Mouse (Mus musculus) cerebellum, adult 2 months (tissue): ENCODE results near the gene Glra1.

Source experiments
- CTCF ChIP-seq: fragments of 200-500 bp; IDR thresholded peaks from 2 replicates; pipeline ENCODE4 v1.5.1; 2011; ENCODE audit warnings: low read depth, mild to moderate bottlenecking, control low read depth, low read length, moderate library complexity, borderline replicate concordance; ENCODE audit not compliant: insufficient read depth
- POLR2A ChIP-seq: fragments of 200-500 bp; IDR thresholded peaks from 2 replicates; pipeline ENCODE4 v1.6.1; 2011; ENCODE audit warnings: low read length, control low read depth, borderline replicate concordance; ENCODE audit not compliant: insufficient read depth

- TF ChIP-seq POLR2A (no peak), CTCF (peak; percentile 16; the same call in 1 of the 2 replicates)
Measured at GRCm38 (mm10) chr11:55511374-55511773, 96.6 kb downstream of the Glra1 start.
